Mouse (Mus musculus) cortical plate, adult 2 months (tissue): ENCODE measurements at regions not wholly inside any gene's neighbourhood (a gene's known extent, or its start where the extent isn't known, plus 50 kb on each side); places are given as distances from the start of the nearest gene placed in this dataset.

ENCODE experiments used
- CTCF ChIP-seq: fragments of 200-500 bp; IDR thresholded peaks from 2 replicates; pipeline ENCODE4 v1.5.1; 2011; ENCODE audit warnings: mild to moderate bottlenecking, control low read depth, low read length; ENCODE audit not compliant: insufficient read depth; ENCODE audit errors: extremely low read depth
- POLR2A ChIP-seq: fragments of 200-500 bp; IDR thresholded peaks from 2 replicates; pipeline ENCODE4 v1.6.1; 2011; ENCODE audit warnings: mild to moderate bottlenecking, low read length, control low read depth; ENCODE audit not compliant: insufficient read depth; ENCODE audit errors: extremely low read depth

DNA sequence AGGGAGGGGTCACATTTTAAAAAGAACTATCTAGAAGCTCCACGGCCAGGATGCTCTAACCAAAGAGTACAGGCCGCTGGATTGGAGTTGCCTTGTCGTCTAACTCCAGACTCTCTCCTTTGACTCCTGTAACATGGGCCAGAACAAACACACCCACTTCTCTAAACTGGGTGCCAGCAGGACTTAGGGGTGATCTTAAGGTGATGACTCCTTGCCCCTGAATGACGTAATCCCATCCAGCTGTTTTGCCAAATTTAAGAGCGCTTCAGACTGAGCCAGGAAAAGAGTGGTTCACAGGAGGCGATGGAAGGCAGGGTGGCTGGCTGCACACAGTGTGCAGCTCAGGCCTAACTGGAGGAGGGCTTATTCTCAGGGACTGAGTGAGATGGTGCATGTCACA lies 261.0 kb downstream of the CK137956 start:
- TF ChIP-seq POLR2A (no peak), CTCF (no peak)
